Mouse (Mus musculus): ENCODE results near the gene Kctd11. TPM values are rescaled to one million over a fixed set of nuclear protein-coding genes. Genes with fewer than 3 reads are reported as not detected.
A peak's percentile ranks its signal among the peaks of the same experiment; 100 is the strongest.
"Not testable (repeated sequence)": the region's sequence is repeated elsewhere in the genome, so short reads cannot be mapped to it uniquely, and the experiment has no call there.

Gene Kctd11
- 1.3 TPM in 2 replicates for polyA plus RNA-seq (2016; fragmentation: Nextera tagmentation; extraction: Ambion mirVana)

DNA sequence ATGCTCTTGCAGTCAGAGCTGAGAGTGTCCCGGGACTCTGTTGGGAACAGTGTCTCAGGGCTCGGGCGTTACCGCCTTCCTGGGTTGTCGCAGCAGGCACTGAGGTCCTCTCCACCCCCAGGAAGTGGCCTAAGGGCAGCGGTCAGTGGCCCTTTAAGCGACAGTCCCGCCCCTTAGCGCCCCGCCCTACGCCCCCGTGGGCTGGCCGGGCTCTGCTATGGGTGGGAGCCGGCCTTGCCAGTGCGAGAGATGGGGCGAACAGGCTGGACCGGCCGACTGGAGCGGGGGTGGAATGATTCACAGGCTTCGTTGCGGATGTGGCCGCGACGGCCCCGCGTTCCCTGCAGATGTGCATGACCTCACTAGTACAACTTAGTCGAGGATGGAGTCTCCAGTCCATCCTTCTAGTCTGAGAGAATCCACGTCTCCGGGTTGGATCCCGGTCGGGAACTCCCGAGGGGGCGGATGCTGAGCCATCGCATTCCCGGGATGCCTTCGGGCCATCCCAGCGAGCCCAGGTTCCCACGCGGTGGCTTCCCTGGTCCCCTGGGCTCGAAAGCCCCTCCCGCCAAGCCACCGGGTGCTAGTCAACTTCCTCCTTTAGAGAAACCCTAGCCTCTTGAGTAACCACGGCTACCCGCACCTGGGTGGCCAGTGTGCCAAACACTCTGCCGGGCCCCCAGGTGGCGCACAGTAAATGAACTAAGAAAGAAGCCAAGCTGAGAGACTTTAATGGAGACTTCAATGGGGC is at the start of gene Kctd11:
Gene Kctd11, minus strand, starts transcription at position 554 of the 751 bp plus-strand sequence.
- Histone ChIP-seq H3K4me2 (peak within 1 kb of the TSS; percentile 96), H3K27ac (peak within 1 kb of the TSS; percentile 87), H3K4me3 (peak within 1 kb of the TSS; percentile 65), H3K4me1 (peaks cover 89% of the 10 kb centered on the region), H3K9me3 (replicated peaks) (no peaks in the 10 kb centered on the region), H3K27me3 (replicated peaks) (no peaks in the 10 kb centered on the region), H3K36me3 (no peaks in the 10 kb centered on the region), H3K9ac (peak within 1 kb of the TSS; percentile 73)
- peak; percentile 78 for ATAC-seq
- WGBS (ENCODE audit: insufficient replicate concordance), result under 1% methylated on average over 46 of the region's 46 CpGs

GRCm38 (mm10) chr11:69930176-69930575 is 49.0 kb upstream of the Kctd11 start:
- peaks cover 21% of the 10 kb centered on the region for H3K4me1 ChIP-seq
- not testable (repeated sequence) for H3K27ac ChIP-seq; H3K9ac ChIP-seq; H3K27me3 ChIP-seq (replicated peaks); ATAC-seq; H3K4me2 ChIP-seq; H3K4me3 ChIP-seq; H3K36me3 ChIP-seq; H3K9me3 ChIP-seq (replicated peaks)
- 76% methylated on average over 8 of the region's 8 CpGs for WGBS (ENCODE audit: insufficient replicate concordance)

DNA sequence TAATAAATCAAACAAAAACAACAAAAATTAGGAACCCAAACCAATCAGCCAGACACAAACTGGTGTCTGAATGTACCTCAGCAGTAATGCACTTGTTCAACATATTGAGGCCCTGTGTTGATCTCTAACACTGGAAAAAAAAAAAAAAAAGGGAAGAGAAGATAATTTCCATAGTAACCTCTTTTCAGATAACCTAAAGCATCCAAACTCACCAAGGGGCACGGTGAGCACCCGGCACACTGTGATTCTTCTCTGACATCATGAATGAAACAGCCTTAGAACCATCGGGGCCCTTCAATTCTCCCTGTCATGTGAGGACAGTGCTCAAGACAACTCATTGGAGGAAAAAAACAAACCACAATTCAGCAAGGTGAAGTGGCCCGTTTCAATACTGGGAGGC is 48.5 kb upstream of the Kctd11 start:
- H3K27ac ChIP-seq, result no peak overlapping the region
- H3K36me3 ChIP-seq, result no peaks in the 10 kb centered on the region
- H3K27me3 ChIP-seq (replicated peaks), result peaks cover 5% of the 10 kb centered on the region
- ATAC-seq, result no peak
- WGBS (ENCODE audit: insufficient replicate concordance), result 32% methylated on average over 4 of the region's 4 CpGs
- no peak overlapping the region for H3K4me3 ChIP-seq
- H3K9ac ChIP-seq, result no peak overlapping the region
- no peak overlapping the region for H3K4me2 ChIP-seq
- no peaks in the 10 kb centered on the region for H3K9me3 ChIP-seq (replicated peaks)
- peaks cover 16% of the 10 kb centered on the region for H3K4me1 ChIP-seq

- no peak overlapping the region for H3K9ac ChIP-seq
- no peaks in the 10 kb centered on the region for H3K27me3 ChIP-seq (replicated peaks)
- WGBS (ENCODE audit: insufficient replicate concordance), result 90% methylated on average over 2 of the region's 2 CpGs
- H3K4me2 ChIP-seq, result no peak overlapping the region
- no peak overlapping the region for H3K4me3 ChIP-seq
- H3K4me1 ChIP-seq, result peaks cover 27% of the 10 kb centered on the region
- no peaks in the 10 kb centered on the region for H3K9me3 ChIP-seq (replicated peaks)
- H3K27ac ChIP-seq, result no peak overlapping the region
- ATAC-seq, result no peak
- no peaks in the 10 kb centered on the region for H3K36me3 ChIP-seq
Measured at GRCm38 (mm10) chr11:69927501-69927900, 46.3 kb upstream of the Kctd11 start.

DNA sequence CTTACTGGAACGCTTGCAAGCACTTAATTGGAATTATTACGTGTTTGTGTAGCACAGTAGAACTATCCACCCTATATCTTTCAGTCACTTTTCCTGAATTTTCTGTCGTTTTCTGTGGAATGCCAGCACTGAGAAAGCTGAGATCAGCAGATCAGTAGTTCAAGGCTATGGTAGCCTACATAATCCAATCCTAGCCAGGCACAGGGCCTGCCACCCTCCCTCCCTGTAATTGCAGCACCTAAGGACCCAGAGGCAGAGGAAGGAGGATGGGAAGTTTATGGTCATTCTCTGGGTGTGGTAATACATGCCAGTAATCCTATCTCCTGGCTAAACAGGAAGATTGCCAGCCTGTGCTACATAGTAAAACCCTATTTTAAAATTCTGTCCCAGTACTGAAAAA is 41.6 kb upstream of the Kctd11 start:
- Histone ChIP-seq H3K4me1 (peaks cover 44% of the 10 kb centered on the region), H3K9ac (peak overlapping the region; percentile 79), H3K4me2 (peak overlapping the region; percentile 78), H3K4me3 (peak overlapping the region; percentile 86), H3K36me3 (peaks cover 21% of the 10 kb centered on the region), H3K27me3 (replicated peaks) (no peaks in the 10 kb centered on the region), H3K27ac (peak overlapping the region; percentile 99), H3K9me3 (replicated peaks) (no peaks in the 10 kb centered on the region)
- no peak for ATAC-seq
- WGBS (ENCODE audit: insufficient replicate concordance), result 65% methylated on average over 3 of the region's 3 CpGs

GRCm38 (mm10) chr11:69922012-69922756 is 41.0 kb upstream of the Kctd11 start:
- no peaks in the 10 kb centered on the region for H3K9me3 ChIP-seq (replicated peaks)
- peaks cover 50% of the 10 kb centered on the region for H3K4me1 ChIP-seq
- 1% methylated on average over 12 of the region's 12 CpGs for WGBS (ENCODE audit: insufficient replicate concordance)
- peak overlapping the region; percentile 99 for H3K27ac ChIP-seq
- no peak for ATAC-seq
- H3K4me2 ChIP-seq, result peak overlapping the region; percentile 78
- peak overlapping the region; percentile 79 for H3K9ac ChIP-seq
- H3K4me3 ChIP-seq, result peak overlapping the region; percentile 86
- peaks cover 27% of the 10 kb centered on the region for H3K36me3 ChIP-seq
- H3K27me3 ChIP-seq (replicated peaks), result no peaks in the 10 kb centered on the region

- H3K27ac ChIP-seq, result peak within 1 kb of the TSS; percentile 99
- peak; percentile 91 for ATAC-seq
- peaks cover 36% of the 10 kb centered on the region for H3K36me3 ChIP-seq
- WGBS (ENCODE audit: insufficient replicate concordance), result under 1% methylated on average over 78 of the region's 78 CpGs
- peaks cover 58% of the 10 kb centered on the region for H3K4me1 ChIP-seq
- peak within 1 kb of the TSS; percentile 86 for H3K4me3 ChIP-seq
- H3K9ac ChIP-seq, result peak within 1 kb of the TSS; percentile 100
- no peaks in the 10 kb centered on the region for H3K9me3 ChIP-seq (replicated peaks)
- H3K4me2 ChIP-seq, result peak within 1 kb of the TSS; percentile 92
- H3K27me3 ChIP-seq (replicated peaks), result no peaks in the 10 kb centered on the region
Measured at GRCm38 (mm10) chr11:69921114-69922011, 40.2 kb upstream of the Kctd11 start, which contains the start of gene Eif5a. Eif5a (minus strand) TSS chr11:69921958.

- H3K4me3 ChIP-seq, result peak overlapping the region; percentile 86
- peaks cover 45% of the 10 kb centered on the region for H3K36me3 ChIP-seq
- ATAC-seq, result 0 out of 2 replicates have a peak, but pooled peaks have one; percentile 1
- no peaks in the 10 kb centered on the region for H3K9me3 ChIP-seq (replicated peaks)
- H3K9ac ChIP-seq, result peak overlapping the region; percentile 100
- H3K4me1 ChIP-seq, result peaks cover 68% of the 10 kb centered on the region
- under 1% methylated on average over 46 of the region's 65 CpGs for WGBS (ENCODE audit: insufficient replicate concordance)
- no peaks in the 10 kb centered on the region for H3K27me3 ChIP-seq (replicated peaks)
- peak overlapping the region; percentile 92 for H3K4me2 ChIP-seq
- H3K27ac ChIP-seq, result peak overlapping the region; percentile 99
Measured at GRCm38 (mm10) chr11:69920266-69921031, 39.2 kb upstream of the Kctd11 start.

GRCm38 (mm10) chr11:69919661-69920265 is 38.6 kb upstream of the Kctd11 start:
- Histone ChIP-seq H3K36me3 (peaks cover 52% of the 10 kb centered on the region), H3K27me3 (replicated peaks) (no peaks in the 10 kb centered on the region), H3K4me1 (peaks cover 74% of the 10 kb centered on the region), H3K9ac (peak overlapping the region; percentile 100), H3K4me2 (peak overlapping the region; percentile 92), H3K4me3 (peak overlapping the region; percentile 86), H3K27ac (peak overlapping the region; percentile 99), H3K9me3 (replicated peaks) (no peaks in the 10 kb centered on the region)
- WGBS (ENCODE audit: insufficient replicate concordance), result under 1% methylated on average over 17 of the region's 17 CpGs
- ATAC-seq, result peak; percentile 58

DNA sequence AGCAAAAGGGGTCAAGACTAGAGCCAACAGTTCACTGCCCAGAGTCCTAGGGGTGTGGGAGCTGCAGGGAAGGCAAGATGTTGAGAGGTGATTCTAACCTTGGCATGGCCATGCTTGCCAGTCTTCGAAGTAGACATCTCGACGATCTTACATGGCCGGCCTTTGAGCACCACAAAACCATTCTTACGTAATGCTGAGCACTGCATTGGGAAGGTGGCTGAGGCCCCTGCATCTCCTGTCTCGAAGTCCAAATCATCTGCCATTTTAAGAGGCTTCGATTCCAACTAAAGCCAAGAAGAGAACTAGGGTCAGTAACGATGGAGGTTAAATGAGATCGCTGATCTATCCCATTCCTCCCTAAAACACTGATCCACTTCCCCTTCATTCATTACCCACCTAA is 37.8 kb upstream of the Kctd11 start:
- peaks cover 56% of the 10 kb centered on the region for H3K36me3 ChIP-seq
- no peaks in the 10 kb centered on the region for H3K27me3 ChIP-seq (replicated peaks)
- no peak for ATAC-seq

More for the DNA sequence above, 37.8 kb upstream of the Kctd11 start:
- no peaks in the 10 kb centered on the region for H3K9me3 ChIP-seq (replicated peaks)
- WGBS (ENCODE audit: insufficient replicate concordance), result 51% methylated on average over 9 of the region's 9 CpGs
- H3K4me1 ChIP-seq, result peaks cover 71% of the 10 kb centered on the region
- H3K27ac ChIP-seq, result peak overlapping the region; percentile 99
- H3K4me2 ChIP-seq, result peak overlapping the region; percentile 92
- H3K9ac ChIP-seq, result peak overlapping the region; percentile 100
- H3K4me3 ChIP-seq, result peak overlapping the region; percentile 86

All from liver, embryonic 12.5 days (tissue).